Mouse (Mus musculus) T-helper 17 cell (primary cell): ENCODE measurements at regions not wholly inside any gene's neighbourhood (a gene's known extent, or its start where the extent isn't known, plus 50 kb on each side); places are given as distances from the start of the nearest gene placed in this dataset.
"Not testable (repeated sequence)": the region's sequence is repeated elsewhere in the genome, so short reads cannot be mapped to it uniquely, and the experiment has no call there.

Experiments
- in situ Hi-C, 2 experiments: fragments of 300-600 bp; cut with MboI, MseI; formaldehyde crosslinking; loops; 1 replicate in 1 of 2; 2 replicates in 1 of 2; pipeline ENCODE4 v1.15.1; 2025; ENCODE audit warnings: high pct_unique_total_duplicates in 2 of 2

- in situ Hi-C loops: no loop called here
Observed at GRCm38 (mm10) chr17:16571403-16571802, 492.5 kb upstream of the Zfp960 start.

- in situ Hi-C loops: loop anchor here in 1 of 2 experiments (25.0 kb wide), 1 partner anchor 1151 kb away; no protein-coding TSS in a partner anchor
Observed at GRCm38 (mm10) chr17:16588791-16589190, 475.1 kb upstream of the Zfp960 start.

GRCm38 (mm10) chr17:16599671-16600070 lies 464.2 kb upstream of the Zfp960 start:
- in situ Hi-C loops: loop anchor here in 1 of 2 experiments (25.0 kb wide), 1 partner anchor 1162 kb away; no protein-coding TSS in a partner anchor

- in situ Hi-C loops: no loop called here
Observed at GRCm38 (mm10) chr17:16612405-16612979, 451.4 kb upstream of the Zfp960 start.

- in situ Hi-C loops: no loop called here
Observed at GRCm38 (mm10) chr17:16621931-16622556, 441.9 kb upstream of the Zfp960 start.

GRCm38 (mm10) chr17:16629854-16630253 lies 434.1 kb upstream of the Zfp960 start:
- in situ Hi-C loops: no loop called here

GRCm38 (mm10) chr17:16633426-16633825 lies 430.5 kb upstream of the Zfp960 start:
- in situ Hi-C loops: no loop called here

GRCm38 (mm10) chr17:16637463-16637862 lies 426.4 kb upstream of the Zfp960 start:
- in situ Hi-C loops: no loop called here

- in situ Hi-C loops: no loop called here
Observed at GRCm38 (mm10) chr17:16647942-16648341, 416.0 kb upstream of the Zfp960 start.

GRCm38 (mm10) chr17:16665253-16665652 lies 398.7 kb upstream of the Zfp960 start:
- in situ Hi-C loops: no loop called here

- in situ Hi-C loops: no loop called here
Observed at GRCm38 (mm10) chr17:16667606-16668005, 396.3 kb upstream of the Zfp960 start.

GRCm38 (mm10) chr17:16704199-16704598 lies 359.7 kb upstream of the Zfp960 start:
- in situ Hi-C loops: no loop called here

GRCm38 (mm10) chr17:16705890-16706289 lies 358.0 kb upstream of the Zfp960 start:
- in situ Hi-C loops: no loop called here

GRCm38 (mm10) chr17:16726904-16727303 lies 337.0 kb upstream of the Zfp960 start:
- in situ Hi-C loops: no loop called here

GRCm38 (mm10) chr17:16753090-16753489 lies 310.8 kb upstream of the Zfp960 start:
- in situ Hi-C loops: no loop called here

- in situ Hi-C loops: not testable (repeated sequence)
Observed at GRCm38 (mm10) chr17:16770587-16770986, 293.3 kb upstream of the Zfp960 start.

GRCm38 (mm10) chr17:16798316-16798715 lies 265.6 kb upstream of the Zfp960 start:
- in situ Hi-C loops: no loop called here

- in situ Hi-C loops: no loop called here
Observed at GRCm38 (mm10) chr17:16804986-16805385, 258.9 kb upstream of the Zfp960 start.

- in situ Hi-C loops: no loop called here
Observed at GRCm38 (mm10) chr17:16818421-16818820, 245.5 kb upstream of the Zfp960 start.

GRCm38 (mm10) chr17:16821716-16822115 lies 242.2 kb upstream of the Zfp960 start:
- in situ Hi-C loops: no loop called here

- in situ Hi-C loops: no loop called here
Observed at GRCm38 (mm10) chr17:16839152-16839551, 224.8 kb upstream of the Zfp960 start.

- in situ Hi-C loops: no loop called here
Observed at GRCm38 (mm10) chr17:16860771-16861170, 203.1 kb upstream of the Zfp960 start.

- in situ Hi-C loops: no loop called here
Observed at GRCm38 (mm10) chr17:16900791-16901190, 163.1 kb upstream of the Zfp960 start.
